Mouse (Mus musculus) embryonic fibroblast, embryonic 13.5 days (primary cell): ENCODE measurements around the gene Tepp. TPM values are rescaled to one million over a fixed set of nuclear protein-coding genes. Genes with fewer than 3 reads are reported as not detected.
A peak's percentile ranks its signal among the peaks of the same experiment; 100 is the strongest.

ENCODE experiments used
- H3K27ac ChIP-seq: 2 replicates; pipeline ENCODE4 v1.5.1; 2012; ENCODE audit warnings: low read length, control low read depth, inconsistent platforms; ENCODE audit not compliant: insufficient read depth
- H3K4me1 ChIP-seq: 2 replicates; pipeline ENCODE4 v1.6.1; 2011; ENCODE audit warnings: low read length; ENCODE audit not compliant: control insufficient read depth, insufficient read depth
- H3K4me3 ChIP-seq: 2 replicates; pipeline ENCODE4 v1.5.1; 2011; ENCODE audit warnings: mild to moderate bottlenecking, control low read depth, low read length; ENCODE audit not compliant: insufficient read depth
- CTCF ChIP-seq: IDR thresholded peaks from 2 replicates; pipeline ENCODE4 v1.5.1; 2011; ENCODE audit warnings: mild to moderate bottlenecking, control low read depth, low read length, moderate library complexity, borderline replicate concordance; ENCODE audit not compliant: insufficient read depth
- POLR2A ChIP-seq: IDR thresholded peaks from 2 replicates; pipeline ENCODE4 v1.6.1; 2011; ENCODE audit warnings: low read depth, mild to moderate bottlenecking, control low read depth, low read length, moderate library complexity
- polyA plus RNA-seq: library from polyadenylated mRNA; stranded (reverse); fragments of >200 nt; gene quantifications from 2 replicates; pipeline ENCODE4 v1.2.4, GENCODE M21; 2011; ENCODE audit warnings: low read depth; ENCODE audit not compliant: missing spikeins, insufficient read length

The Tepp gene
- polyA plus RNA-seq, 1 experiment: not detected

- H3K4me3 ChIP-seq: no peak overlapping the region
- peaks cover 3% of the 10 kb centered on the region; the same call in 1 of the 2 replicates for H3K4me1 ChIP-seq
- TF ChIP-seq POLR2A (no peak), CTCF (no peak)
- H3K27ac ChIP-seq: no peak overlapping the region
These were observed 17.6 kb downstream of the Tepp start for GRCm38 (mm10) chr8:95327866-95328465.

GRCm38 (mm10) chr8:95330367-95330766, 20.0 kb downstream of the Tepp start:
- no peak overlapping the region for H3K27ac ChIP-seq
- H3K4me1 ChIP-seq: no peaks in the 10 kb centered on the region; the same call in 1 of the 2 replicates
- TF ChIP-seq POLR2A (no peak), CTCF (no peak)
- peak overlapping the region; percentile 94 for H3K4me3 ChIP-seq

GRCm38 (mm10) chr8:95331156-95331719, 20.9 kb downstream of the Tepp start:
- Histone ChIP-seq H3K4me3 (peak overlapping the region; percentile 94), H3K4me1 (peaks cover 3% of the 10 kb centered on the region; the same call in 1 of the 2 replicates), H3K27ac (peak overlapping the region; percentile 87)
- TF ChIP-seq POLR2A (no peak), CTCF (no peak)

- Histone ChIP-seq H3K27ac (peak within 1 kb of the TSS; percentile 97), H3K4me3 (peak within 1 kb of the TSS; percentile 94), H3K4me1 (peaks cover 3% of the 10 kb centered on the region; the same call in 1 of the 2 replicates)
- TF ChIP-seq CTCF (no peak), POLR2A (peak; percentile 90)
These were observed 21.5 kb downstream of the Tepp start, which contains the start of the genes Zfp319 and Usb1 for GRCm38 (mm10) chr8:95331720-95332436. Gene Zfp319 (minus strand): TSS chr8:95331950. Gene Usb1 (plus strand): TSS chr8:95332284.

GRCm38 (mm10) chr8:95332437-95333199, 22.3 kb downstream of the Tepp start:
- Histone ChIP-seq H3K27ac (peak overlapping the region; percentile 63), H3K4me3 (peak overlapping the region; percentile 94), H3K4me1 (peaks cover 3% of the 10 kb centered on the region; the same call in 1 of the 2 replicates)
- TF ChIP-seq CTCF: no peak
- no peak for TF ChIP-seq POLR2A

- no peak overlapping the region; the same call in 1 of the 2 replicates for H3K27ac ChIP-seq
- no peak overlapping the region for H3K4me3 ChIP-seq
- H3K4me1 ChIP-seq: 0 out of 2 replicates have a peak, but pooled peaks cover 3% of the 10 kb centered on the region
- TF ChIP-seq POLR2A (no peak), CTCF (no peak)
These were observed 25.3 kb downstream of the Tepp start for GRCm38 (mm10) chr8:95335706-95336105.

GRCm38 (mm10) chr8:95336363-95336762, 26.0 kb downstream of the Tepp start:
- TF ChIP-seq POLR2A (no peak), CTCF (no peak)
- H3K4me1 ChIP-seq: 0 out of 2 replicates have a peak, but pooled peaks cover 3% of the 10 kb centered on the region
- no peak overlapping the region for H3K4me3 ChIP-seq
- H3K27ac ChIP-seq: no peak overlapping the region

- no peaks in the 10 kb centered on the region for H3K4me1 ChIP-seq
- H3K27ac ChIP-seq: no peak overlapping the region
- no peak for TF ChIP-seq POLR2A
- no peak overlapping the region for H3K4me3 ChIP-seq
These were observed 31.4 kb downstream of the Tepp start for GRCm38 (mm10) chr8:95341721-95342120.

- no peak overlapping the region for H3K27ac ChIP-seq
- no peak overlapping the region for H3K4me3 ChIP-seq
- H3K4me1 ChIP-seq: no peaks in the 10 kb centered on the region
- TF ChIP-seq CTCF (no peak), POLR2A (no peak)
These were observed 34.3 kb downstream of the Tepp start for GRCm38 (mm10) chr8:95344668-95345067.
